Mouse (Mus musculus) embryonic facial prominence, embryonic 12.5 days (tissue): Measurements from ENCODE around the gene Dvl2. TPM values are rescaled to one million over a fixed set of nuclear protein-coding genes. Genes with fewer than 3 reads are reported as not detected.
"Not testable (repeated sequence)": the region's sequence is repeated elsewhere in the genome, so short reads cannot be mapped to it uniquely, and the experiment has no call there.

ENCODE experiments used
- ATAC-seq: fragments of 200-750 bp; cut with Nextera tagmentation; 2 replicates; pipeline ENCODE4 v1.8.0; 2017; ENCODE audit not compliant: insufficient number of reproducible peaks, insufficient read depth, low FRiP score, low TSS enrichment
- H3K27ac ChIP-seq: fragments of 300-500 bp; sonication (generic); 2 replicates; pipeline ENCODE4 v1.5.1; 2016; ENCODE audit warnings: mild to moderate bottlenecking
- H3K27me3 ChIP-seq: fragments of 300-500 bp; sonication (generic); 2 replicates; pipeline ENCODE4 v1.6.1; 2016; ENCODE audit warnings: mild to moderate bottlenecking, moderate library complexity
- H3K36me3 ChIP-seq: fragments of 300-500 bp; sonication (generic); 2 replicates; pipeline ENCODE4 v1.6.1; 2016; ENCODE audit warnings: mild to moderate bottlenecking
- H3K4me1 ChIP-seq: fragments of 300-500 bp; sonication (generic); 2 replicates; pipeline ENCODE4 v1.6.1; 2016
- H3K4me2 ChIP-seq: fragments of 300-500 bp; sonication (generic); replicated peaks from 2 replicates; pipeline ENCODE4 v1.6.1; 2016; ENCODE audit warnings: mild to moderate bottlenecking, moderate library complexity
- H3K4me3 ChIP-seq: fragments of 300-500 bp; sonication (generic); 2 replicates; pipeline ENCODE4 v1.5.1; 2016; ENCODE audit warnings: mild to moderate bottlenecking
- H3K9ac ChIP-seq: fragments of 300-500 bp; sonication (generic); 2 replicates; pipeline ENCODE4 v1.6.1; 2016; ENCODE audit warnings: mild to moderate bottlenecking, moderate library complexity
- H3K9me3 ChIP-seq: fragments of 300-500 bp; sonication (generic); 2 replicates; pipeline ENCODE4 v1.6.1; 2016; ENCODE audit warnings: mild to moderate bottlenecking, moderate library complexity
- WGBS: fragments of 180-500 bp; shearing (Covaris S2); methylation state at CpG from one replicate; pipeline ENCODE4 v1.1.7; 2016; 5-methylcytosine and 5-hydroxymethylcytosine counted together
- polyA plus RNA-seq: library from polyadenylated mRNA; unstranded; fragments of >200 nt; fragmentation: Nextera tagmentation; extraction: Ambion mirVana; gene quantifications from 2 replicates; pipeline ENCODE4 v1.2.1, GENCODE M21; 2016

Dvl2 gene
- polyA plus RNA-seq, 1 experiment from 2014 or later, result 67.2 TPM

- Histone ChIP-seq H3K27ac (no peak overlapping the region), H3K36me3 (peaks cover 65% of the 10 kb centered on the region), H3K9ac (no peak overlapping the region), H3K4me2 (no peak overlapping the region), H3K27me3 (no peaks in the 10 kb centered on the region), H3K9me3 (no peaks in the 10 kb centered on the region), H3K4me1 (peaks cover 27% of the 10 kb centered on the region), H3K4me3 (no peak overlapping the region)
- WGBS, result 91% methylated on average over 9 of the region's 9 CpGs
- no peak for ATAC-seq
Measured at GRCm38 (mm10) chr11:70012931-70013330, 12.5 kb downstream of the Dvl2 start.

- H3K4me2 ChIP-seq, result no peak overlapping the region
- H3K4me3 ChIP-seq, result no peak overlapping the region
- H3K9me3 ChIP-seq, result no peaks in the 10 kb centered on the region
- peaks cover 61% of the 10 kb centered on the region for H3K36me3 ChIP-seq
- H3K27me3 ChIP-seq, result no peaks in the 10 kb centered on the region
- H3K9ac ChIP-seq, result no peak overlapping the region
- ATAC-seq, result no peak
- H3K27ac ChIP-seq, result no peak overlapping the region
- peaks cover 28% of the 10 kb centered on the region for H3K4me1 ChIP-seq
- WGBS, result 84% methylated on average over 3 of the region's 3 CpGs
Measured at GRCm38 (mm10) chr11:70013408-70013807, 13.0 kb downstream of the Dvl2 start.

GRCm38 (mm10) chr11:70014051-70014450 is 13.7 kb downstream of the Dvl2 start:
- Histone ChIP-seq H3K9ac (no peak overlapping the region), H3K27ac (no peak overlapping the region), H3K9me3 (no peaks in the 10 kb centered on the region), H3K4me1 (peaks cover 30% of the 10 kb centered on the region), H3K4me3 (no peak overlapping the region; the same call in 1 of the 2 replicates), H3K4me2 (peak overlapping the region; percentile 78), H3K27me3 (no peaks in the 10 kb centered on the region), H3K36me3 (peaks cover 54% of the 10 kb centered on the region)
- 49% methylated on average over 5 of the region's 5 CpGs for WGBS
- ATAC-seq, result no peak

GRCm38 (mm10) chr11:70014880-70015558 is 14.6 kb downstream of the Dvl2 start, which contains the start of gene Acadvl:
Gene Acadvl (minus strand): TSS chr11:70015411.
- under 1% methylated on average over 35 of the region's 35 CpGs for WGBS
- Histone ChIP-seq H3K36me3 (peaks cover 45% of the 10 kb centered on the region), H3K9ac (peak within 1 kb of the TSS; percentile 61), H3K9me3 (no peaks in the 10 kb centered on the region), H3K4me3 (peak within 1 kb of the TSS; percentile 52), H3K4me2 (peak within 1 kb of the TSS; percentile 78), H3K27ac (peak within 1 kb of the TSS; percentile 20; the same call in 1 of the 2 replicates), H3K4me1 (peaks cover 40% of the 10 kb centered on the region), H3K27me3 (no peaks in the 10 kb centered on the region)
- ATAC-seq, result peak; percentile 77

GRCm38 (mm10) chr11:70015677-70016076 is 15.3 kb downstream of the Dvl2 start:
- no peak for ATAC-seq
- Histone ChIP-seq H3K27ac (0 out of 2 replicates have a peak overlapping the region, but pooled peaks have one; percentile 20), H3K9ac (no peak overlapping the region)

GRCm38 (mm10) chr11:70016177-70016576 is 15.8 kb downstream of the Dvl2 start:
- H3K4me2 ChIP-seq, H3K27ac ChIP-seq, ATAC-seq, H3K27me3 ChIP-seq, H3K4me3 ChIP-seq, H3K9me3 ChIP-seq, H3K9ac ChIP-seq: not testable (repeated sequence)
- Histone ChIP-seq H3K4me1 (peaks cover 46% of the 10 kb centered on the region), H3K36me3 (peaks cover 33% of the 10 kb centered on the region)
- WGBS, result 81% methylated on average over 2 of the region's 2 CpGs

More at GRCm38 (mm10) chr11:70015677-70016076, 15.3 kb downstream of the Dvl2 start:
- peak overlapping the region; percentile 52; the same call in 1 of the 2 replicates for H3K4me3 ChIP-seq
- no peaks in the 10 kb centered on the region for H3K9me3 ChIP-seq
- peaks cover 46% of the 10 kb centered on the region for H3K4me1 ChIP-seq
- WGBS, result 68% methylated on average over 6 of the region's 6 CpGs
- no peaks in the 10 kb centered on the region for H3K27me3 ChIP-seq
- peaks cover 38% of the 10 kb centered on the region for H3K36me3 ChIP-seq
- peak overlapping the region; percentile 78 for H3K4me2 ChIP-seq

- peak within 1 kb of the TSS; percentile 89 for H3K9ac ChIP-seq
- no peaks in the 10 kb centered on the region for H3K27me3 ChIP-seq
- WGBS, result 80% methylated on average over 3 of the region's 3 CpGs
- peaks cover 46% of the 10 kb centered on the region for H3K4me1 ChIP-seq
- no peak for ATAC-seq
- peak within 1 kb of the TSS; percentile 88 for H3K4me2 ChIP-seq
- H3K9me3 ChIP-seq, result no peaks in the 10 kb centered on the region
- peaks cover 28% of the 10 kb centered on the region for H3K36me3 ChIP-seq
- H3K27ac ChIP-seq, result peak within 1 kb of the TSS; percentile 95
- peak within 1 kb of the TSS; percentile 81 for H3K4me3 ChIP-seq
Measured at GRCm38 (mm10) chr11:70016669-70017068, 16.3 kb downstream of the Dvl2 start, which contains the start of gene Dlg4. Gene Dlg4 (plus strand): TSS chr11:70016942.

- no peaks in the 10 kb centered on the region for H3K27me3 ChIP-seq
- 35% methylated on average over 7 of the region's 7 CpGs for WGBS
- H3K4me2 ChIP-seq, result peak overlapping the region; percentile 88
- peak overlapping the region; percentile 95 for H3K27ac ChIP-seq
- H3K36me3 ChIP-seq, result peaks cover 22% of the 10 kb centered on the region
- no peaks in the 10 kb centered on the region for H3K9me3 ChIP-seq
- ATAC-seq, result no peak
- H3K4me3 ChIP-seq, result peak overlapping the region; percentile 81
- peak overlapping the region; percentile 89 for H3K9ac ChIP-seq
- peaks cover 46% of the 10 kb centered on the region for H3K4me1 ChIP-seq
Measured at GRCm38 (mm10) chr11:70017199-70017767, 16.9 kb downstream of the Dvl2 start.

GRCm38 (mm10) chr11:70018131-70018990 is 18.0 kb downstream of the Dvl2 start:
- Histone ChIP-seq H3K36me3 (peaks cover 11% of the 10 kb centered on the region), H3K9me3 (no peaks in the 10 kb centered on the region), H3K4me1 (peaks cover 53% of the 10 kb centered on the region), H3K4me2 (peak overlapping the region; percentile 88), H3K27me3 (no peaks in the 10 kb centered on the region), H3K9ac (peak overlapping the region; percentile 89), H3K4me3 (peak overlapping the region; percentile 81), H3K27ac (peak overlapping the region; percentile 95)
- ATAC-seq, result no peak
- WGBS, result under 1% methylated on average over 23 of the region's 25 CpGs

- no peak for ATAC-seq
- H3K4me1 ChIP-seq, result peaks cover 57% of the 10 kb centered on the region
- H3K36me3 ChIP-seq, result no peaks in the 10 kb centered on the region
- H3K27me3 ChIP-seq, result no peaks in the 10 kb centered on the region
- peak overlapping the region; percentile 88 for H3K4me2 ChIP-seq
- H3K27ac ChIP-seq, result peak overlapping the region; percentile 95
- peak overlapping the region; percentile 81 for H3K4me3 ChIP-seq
- H3K9me3 ChIP-seq, result no peaks in the 10 kb centered on the region
- WGBS, result 15% methylated on average over 2 of the region's 2 CpGs
- peak overlapping the region; percentile 89 for H3K9ac ChIP-seq
Measured at GRCm38 (mm10) chr11:70019495-70020021, 19.2 kb downstream of the Dvl2 start.

- Histone ChIP-seq H3K36me3 (no peaks in the 10 kb centered on the region), H3K27me3 (no peaks in the 10 kb centered on the region), H3K9me3 (no peaks in the 10 kb centered on the region), H3K27ac (peak overlapping the region; percentile 95), H3K4me1 (peaks cover 53% of the 10 kb centered on the region), H3K4me2 (peak overlapping the region; percentile 88), H3K4me3 (peak overlapping the region; percentile 81), H3K9ac (peak overlapping the region; percentile 89)
- no peak for ATAC-seq
- WGBS, result 10% methylated on average over 8 of the region's 8 CpGs
Measured at GRCm38 (mm10) chr11:70020022-70020631, 19.7 kb downstream of the Dvl2 start.
